Mouse (Mus musculus) spleen, adult 18-20 months (tissue): ENCODE data around the gene Rps23.
"Not testable (repeated sequence)": the region's sequence is repeated elsewhere in the genome, so short reads cannot be mapped to it uniquely, and the experiment has no call there.

ENCODE experiments used
- DNase-seq, 2 experiments: peaks; one replicate each; pipeline ENCODE4 v3.0.0; 2022; ENCODE audit warnings: mixed read lengths in 2 of 2

Rps23 gene

DNA sequence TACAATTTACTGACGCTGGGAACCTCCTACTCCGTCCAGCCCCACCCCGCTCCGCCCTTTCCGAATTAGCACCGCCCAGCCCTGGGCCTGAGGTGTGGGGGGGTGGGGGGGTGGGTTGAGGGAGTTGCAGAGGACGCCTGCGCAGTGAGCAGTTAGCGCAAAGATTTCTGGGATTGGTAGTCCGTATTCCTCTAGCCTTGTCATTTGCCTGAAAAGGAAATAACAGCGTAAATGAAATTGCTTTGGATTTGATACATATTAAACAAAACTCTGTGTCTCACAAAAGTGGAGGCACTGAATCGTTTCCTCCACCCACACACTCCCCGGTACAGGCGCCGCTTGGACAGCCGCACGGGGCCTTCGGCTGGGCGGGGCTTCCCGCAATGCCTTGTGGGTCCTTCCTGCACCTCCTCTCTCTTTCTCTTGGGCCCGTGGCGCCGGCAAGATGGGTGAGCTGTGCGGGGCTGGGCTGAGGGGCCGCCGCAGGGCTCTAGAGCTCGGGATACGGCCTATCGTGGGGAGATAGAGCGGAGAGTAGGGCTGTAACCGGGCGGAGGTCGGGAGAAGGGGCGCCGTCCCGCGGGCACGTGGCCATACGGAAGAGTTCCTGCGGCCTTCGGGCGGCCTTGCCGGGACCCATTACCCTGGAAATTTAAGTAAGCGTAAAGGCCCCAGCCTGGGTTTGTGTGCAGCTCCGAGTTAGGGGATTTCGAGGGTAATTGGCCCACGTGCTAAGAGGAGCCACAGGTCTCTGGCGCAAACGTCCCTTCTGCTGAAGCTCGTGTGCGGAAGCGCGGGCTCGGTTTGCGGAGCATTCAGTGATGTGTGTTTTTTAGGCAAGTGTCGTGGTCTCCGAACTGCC lies at the start of gene Rps23:
Rps23 (plus strand) TSS at position 208 of the 862 bp plus-strand sequence.
- peak; percentile 80 to 91 for DNase-seq

DNA sequence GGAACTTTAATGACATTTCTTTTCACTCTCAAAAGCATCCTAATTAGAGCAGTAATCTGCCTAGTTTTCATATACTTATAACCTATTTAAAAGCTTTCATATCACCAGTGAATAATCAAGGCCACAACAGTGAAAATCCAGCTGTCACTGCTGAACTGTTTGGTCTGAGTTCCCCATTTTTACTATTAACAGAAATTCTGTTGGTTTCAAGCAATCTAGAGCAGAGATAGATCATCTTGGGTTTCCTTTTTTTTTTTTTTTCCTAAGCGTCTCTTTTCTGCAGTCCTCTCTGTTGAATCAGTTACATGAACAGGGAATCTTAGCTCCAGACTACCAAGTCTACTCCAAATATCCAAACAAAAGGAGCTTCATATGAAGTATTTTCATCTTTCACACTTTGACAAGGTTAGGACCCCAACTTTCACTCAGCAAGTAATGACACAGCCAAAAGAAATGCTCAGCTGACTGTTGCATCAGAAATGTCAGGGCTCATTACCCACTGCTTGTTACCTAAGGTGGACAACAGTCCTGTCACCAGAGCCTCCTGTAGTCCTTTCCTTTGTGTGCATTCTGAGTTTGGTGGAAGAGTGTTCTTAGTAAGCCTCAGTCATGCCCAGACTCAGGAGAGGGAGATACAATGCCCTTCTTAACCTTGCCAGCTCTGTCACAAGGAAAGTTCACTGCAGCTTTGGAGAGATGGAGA lies 40.9 kb upstream of the Rps23 start:
- DNase-seq, result no peak

DNA sequence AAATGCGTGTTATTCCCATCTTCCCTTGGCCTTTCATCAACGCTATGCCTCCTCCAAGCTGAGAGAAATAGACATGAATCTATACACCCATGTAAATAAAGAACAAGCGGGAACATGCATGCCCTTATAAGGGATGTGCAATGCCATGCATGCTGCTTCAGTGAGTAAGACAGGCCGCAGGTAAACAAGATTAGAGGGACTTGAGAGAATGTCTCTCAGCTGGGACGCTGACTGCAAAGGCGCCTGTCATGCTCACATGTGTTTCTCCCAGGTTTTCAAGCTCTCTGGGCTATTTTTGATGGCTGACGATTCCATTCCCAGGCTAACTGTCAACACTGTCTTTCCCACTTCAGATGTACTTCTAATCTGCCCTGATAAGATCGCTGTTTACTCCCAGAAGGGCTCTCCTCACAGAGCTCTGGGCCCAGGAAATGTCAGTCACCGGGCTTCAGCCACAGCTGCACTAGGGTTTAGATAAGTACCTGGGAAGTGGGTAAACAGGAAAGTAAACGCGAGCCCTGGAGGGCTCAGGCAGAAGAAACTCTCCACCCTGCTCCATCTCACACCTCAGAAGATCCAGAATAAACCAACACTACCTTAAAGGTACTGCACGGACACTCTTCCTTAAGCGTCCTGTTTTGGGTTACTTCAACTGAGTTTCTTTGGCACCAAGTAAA lies 36.8 kb upstream of the Rps23 start:
- no peak for DNase-seq

DNA sequence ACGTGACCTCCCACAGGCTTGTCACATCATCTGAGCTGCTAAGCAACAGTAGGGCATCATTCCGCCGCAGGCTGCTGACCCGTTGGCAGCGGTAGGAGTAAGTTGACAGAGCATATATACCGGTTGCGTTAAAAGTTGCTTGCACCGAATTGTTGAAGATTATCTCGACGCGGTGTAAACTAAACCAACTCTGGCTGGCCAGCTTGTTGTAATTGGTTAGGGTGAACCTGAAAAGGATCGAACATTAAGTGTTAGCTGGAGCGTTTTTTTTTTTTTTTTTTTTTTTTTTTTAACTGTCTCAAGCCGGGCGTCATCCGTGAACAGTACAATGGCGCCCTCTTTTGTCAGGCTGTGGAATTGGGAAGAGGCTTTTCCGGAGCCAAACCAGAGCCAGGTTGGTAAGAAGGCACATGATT lies 36.2 kb upstream of the Rps23 start:
- DNase-seq, result peak in 1 of 2 experiments; percentile 42

DNA sequence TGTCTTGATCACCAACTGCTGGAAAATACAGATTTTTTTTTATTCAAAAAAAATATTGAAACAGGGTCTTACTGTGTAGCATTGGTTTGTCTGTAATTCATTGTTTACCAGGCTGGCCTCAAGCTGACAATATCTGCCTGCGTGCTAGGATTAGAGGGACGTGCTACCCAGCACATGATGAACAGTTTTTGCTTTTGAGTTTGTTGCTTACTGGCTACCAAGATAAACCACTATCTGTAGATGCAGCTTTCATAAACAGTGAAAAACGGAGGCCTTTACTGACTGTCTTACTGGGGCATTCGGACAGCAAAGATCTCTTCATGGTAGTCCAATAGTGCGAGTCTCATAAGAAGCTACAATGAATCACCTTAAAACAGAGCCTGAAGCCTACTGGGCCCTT lies 32.6 kb upstream of the Rps23 start:
- no peak for DNase-seq

DNA sequence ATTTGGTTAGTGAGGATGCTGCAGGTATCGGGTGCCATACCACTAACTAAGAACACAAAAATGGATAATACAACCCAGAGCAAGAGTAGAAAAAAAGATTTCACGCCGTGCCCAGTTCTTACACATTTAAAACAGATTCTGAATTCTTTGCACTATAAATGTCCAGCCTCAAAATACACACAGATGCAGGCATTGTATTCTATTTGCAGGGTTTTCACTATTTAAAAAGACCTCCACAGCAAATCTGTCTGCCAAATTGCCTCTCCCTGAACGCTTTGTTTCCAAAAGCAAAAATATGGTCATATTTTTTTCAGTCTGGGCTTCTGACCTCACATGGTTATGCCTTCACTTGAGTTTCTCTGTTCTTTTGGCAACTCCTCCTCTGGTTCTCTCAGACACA lies 27.9 kb upstream of the Rps23 start:
- DNase-seq, result no peak

DNA sequence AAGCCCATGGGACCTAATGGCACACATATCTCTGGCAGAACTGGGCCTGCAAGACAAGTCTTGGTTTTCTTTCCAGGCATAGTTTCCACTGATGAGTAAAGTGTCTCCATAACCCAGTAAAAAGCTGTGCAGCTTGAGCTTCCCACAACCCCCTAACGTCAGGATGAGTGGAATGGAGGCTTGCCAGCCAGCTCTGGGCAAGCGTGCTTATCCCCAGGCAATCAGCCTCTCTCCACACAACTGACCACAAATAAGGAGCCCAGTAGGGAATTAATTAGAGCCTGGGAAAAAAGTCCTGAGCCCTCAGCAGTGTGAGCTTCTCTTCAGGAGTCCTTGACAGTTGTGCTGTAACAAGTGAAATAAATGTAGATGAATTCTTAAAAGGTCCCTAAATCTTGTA lies 26.7 kb upstream of the Rps23 start:
- no peak for DNase-seq

DNA sequence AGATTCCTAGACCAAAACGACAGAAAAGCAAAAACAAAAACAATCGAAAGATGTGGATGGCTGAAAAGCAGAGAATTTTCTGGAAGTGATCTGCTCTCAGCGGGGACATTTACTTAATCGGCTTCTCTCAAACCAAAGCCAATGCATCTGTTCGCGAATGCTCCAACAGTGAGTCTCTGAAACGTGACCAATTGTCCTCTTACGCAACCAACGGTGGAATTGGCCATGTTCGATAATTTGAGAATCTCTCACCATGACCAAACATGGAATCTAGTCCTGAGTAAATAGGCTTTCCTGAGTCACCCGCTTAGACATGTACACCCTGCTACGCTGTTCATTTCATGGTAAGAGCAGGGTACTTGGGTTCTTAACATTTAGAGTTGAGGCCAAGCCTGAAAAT lies 25.9 kb upstream of the Rps23 start:
- no peak for DNase-seq

DNA sequence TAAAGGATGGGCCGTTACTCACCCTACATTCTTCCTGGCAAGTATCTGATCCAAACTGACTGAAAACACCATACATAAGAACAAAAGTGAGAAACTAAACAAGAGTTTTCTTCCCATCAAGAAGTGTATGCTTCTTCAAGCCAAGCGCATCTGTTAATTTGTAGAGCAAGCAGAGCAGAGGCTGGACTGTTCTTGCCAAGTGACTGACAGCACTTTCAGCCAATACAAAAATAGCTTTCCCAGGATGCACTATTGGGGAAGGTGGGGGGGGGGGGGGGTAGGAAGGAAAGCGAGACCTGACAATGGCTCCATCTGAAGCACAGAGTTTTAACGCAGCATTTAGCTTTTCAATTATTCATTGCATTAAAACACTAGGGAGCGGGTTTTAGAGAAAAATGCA lies 17.6 kb upstream of the Rps23 start, which contains the start of gene Atp6ap1l:
Atp6ap1l (minus strand) TSS at position 180 of the 400 bp plus-strand sequence.
- no peak for DNase-seq

DNA sequence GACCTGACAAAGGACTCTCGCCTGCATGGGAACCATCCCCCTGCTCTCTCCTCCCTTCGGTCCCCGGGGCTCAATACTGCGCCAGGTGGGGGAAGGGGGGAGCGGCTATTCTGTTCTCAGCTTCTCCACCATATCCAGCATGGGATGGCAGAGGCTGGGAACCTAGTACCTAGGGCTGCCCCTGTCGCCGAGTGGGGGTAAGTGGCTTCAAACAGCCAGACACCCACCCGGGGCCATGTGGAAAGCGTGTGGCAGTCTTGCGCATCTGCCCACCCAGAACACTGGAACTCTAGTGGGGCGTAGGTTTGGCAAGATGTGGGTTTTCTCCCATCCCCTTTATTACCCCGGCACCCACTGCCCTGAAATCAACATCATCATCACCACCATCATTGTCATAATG lies 15.4 kb upstream of the Rps23 start:
- DNase-seq, result no peak

DNA sequence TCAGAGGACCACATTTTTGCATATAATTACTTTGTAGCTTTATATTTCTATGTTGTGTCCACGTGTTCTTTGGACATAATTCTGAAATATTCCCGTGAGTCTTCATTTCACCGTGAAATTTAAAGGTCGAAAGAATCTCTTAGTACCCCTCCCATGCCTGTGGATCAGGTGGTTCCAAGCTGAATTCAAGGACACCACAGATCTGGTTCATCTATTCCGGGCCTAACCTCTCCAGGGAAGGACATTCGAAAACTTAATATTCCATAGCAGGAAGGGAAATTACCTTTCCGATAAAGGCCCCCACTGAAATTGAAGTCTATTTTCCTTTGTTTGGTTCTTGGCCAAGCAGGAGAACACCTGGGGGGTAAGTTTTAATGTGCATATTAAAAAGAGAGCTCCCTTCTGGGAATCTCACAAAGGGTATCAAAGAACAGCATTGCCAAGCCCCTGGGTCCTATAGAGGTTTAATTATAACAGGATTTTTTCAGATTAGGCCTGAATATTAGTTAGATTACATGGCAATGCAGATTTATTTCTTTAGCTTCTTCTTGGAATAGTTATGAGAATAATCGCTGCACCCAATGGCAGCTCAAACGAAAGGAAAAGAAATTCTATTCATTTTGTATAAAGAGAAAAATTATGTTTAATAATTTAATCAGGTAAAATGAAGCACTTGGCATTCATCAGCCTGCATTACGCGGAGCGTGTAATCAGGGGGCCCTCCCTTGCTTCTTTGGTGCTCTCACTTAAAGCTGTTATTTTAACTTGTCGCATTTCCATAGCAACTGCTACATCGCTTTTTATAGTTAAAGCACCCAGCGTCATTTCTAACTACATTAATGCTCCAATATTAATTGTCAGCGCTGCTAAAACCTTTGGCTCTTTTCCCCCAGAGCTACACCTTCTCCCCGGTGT lies 9.7 kb upstream of the Rps23 start:
- DNase-seq, result no peak

DNA sequence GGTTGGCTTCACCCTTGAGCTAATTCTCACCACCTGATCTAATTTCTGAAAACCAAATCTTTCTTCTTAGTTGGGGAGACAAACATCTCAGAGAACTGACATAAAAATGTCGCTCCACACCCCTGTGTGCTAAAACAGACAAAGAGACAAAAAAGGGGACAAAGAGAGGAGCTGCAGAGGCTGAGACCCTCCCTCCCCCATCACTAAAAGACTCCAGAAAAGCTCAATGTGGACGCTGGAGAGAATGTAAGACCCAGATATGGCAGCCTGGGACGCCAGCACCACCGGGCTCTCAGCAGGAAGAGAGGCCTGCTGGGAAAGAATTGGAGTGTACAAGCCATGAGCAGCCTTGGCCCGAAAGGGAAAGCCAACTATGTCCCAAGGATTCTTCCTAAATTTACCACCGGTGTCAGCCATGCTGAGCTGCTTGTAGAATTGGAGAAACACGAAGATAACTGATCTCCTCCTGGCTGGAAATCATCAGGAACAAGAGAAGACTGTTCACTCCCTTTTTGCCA lies 9.0 kb upstream of the Rps23 start:
- no peak for DNase-seq

DNA sequence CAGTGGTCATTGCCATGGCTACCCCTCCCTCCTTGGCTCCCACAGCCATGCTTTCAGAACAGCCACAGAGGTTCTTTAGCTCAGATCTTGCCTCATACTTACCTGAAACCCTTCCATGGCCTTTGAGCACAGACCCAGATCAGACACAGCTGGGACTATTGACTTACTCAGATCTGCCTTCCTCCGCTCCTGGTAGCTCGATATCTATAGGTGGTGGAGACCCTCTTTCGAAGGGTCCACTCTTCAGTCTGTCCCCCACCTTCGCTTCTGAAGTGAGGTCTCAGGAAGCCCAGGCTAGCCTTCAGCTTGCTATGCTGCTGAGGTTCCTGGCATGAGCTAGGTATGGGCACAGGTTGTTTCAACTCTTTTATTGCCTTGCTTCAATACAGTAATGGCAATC lies 8.0 kb upstream of the Rps23 start:
- no peak for DNase-seq

DNA sequence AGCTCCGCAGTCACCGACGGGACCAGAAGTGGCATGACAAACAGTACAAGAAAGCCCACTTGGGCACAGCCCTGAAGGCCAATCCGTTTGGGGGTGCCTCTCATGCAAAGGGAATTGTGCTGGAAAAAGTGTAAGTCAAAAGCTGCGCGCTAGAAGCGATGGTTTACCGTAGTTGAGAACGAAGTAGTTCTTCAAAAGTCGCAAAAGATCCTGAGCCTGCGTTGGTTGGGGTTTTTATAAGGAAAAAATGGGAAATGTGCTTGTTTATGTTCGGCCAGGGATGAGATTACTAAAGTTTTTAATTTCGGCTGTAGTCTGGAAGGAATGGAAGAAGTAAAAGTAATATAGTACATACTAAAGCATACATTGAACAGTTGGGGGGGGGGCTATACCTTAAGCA lies 859 bp downstream of the Rps23 start:
- DNase-seq, result not testable (repeated sequence)

DNA sequence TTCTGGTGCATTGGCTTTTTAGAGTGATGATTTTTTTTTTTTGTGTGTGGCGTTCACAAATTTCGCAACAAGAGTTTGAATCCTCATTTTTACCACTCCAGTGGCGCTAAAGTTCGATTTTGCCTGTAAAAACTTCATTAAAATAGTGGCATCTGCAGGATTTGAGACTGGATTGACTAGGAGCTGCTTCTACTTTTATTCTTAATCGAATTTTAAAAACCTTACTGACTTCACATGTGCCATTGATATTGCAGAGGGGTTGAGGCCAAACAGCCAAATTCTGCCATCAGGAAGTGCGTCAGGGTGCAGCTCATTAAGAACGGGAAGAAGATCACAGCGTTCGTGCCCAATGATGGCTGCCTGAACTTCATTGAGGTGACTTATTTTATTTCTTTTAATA lies 1.3 kb downstream of the Rps23 start:
- no peak for DNase-seq

DNA sequence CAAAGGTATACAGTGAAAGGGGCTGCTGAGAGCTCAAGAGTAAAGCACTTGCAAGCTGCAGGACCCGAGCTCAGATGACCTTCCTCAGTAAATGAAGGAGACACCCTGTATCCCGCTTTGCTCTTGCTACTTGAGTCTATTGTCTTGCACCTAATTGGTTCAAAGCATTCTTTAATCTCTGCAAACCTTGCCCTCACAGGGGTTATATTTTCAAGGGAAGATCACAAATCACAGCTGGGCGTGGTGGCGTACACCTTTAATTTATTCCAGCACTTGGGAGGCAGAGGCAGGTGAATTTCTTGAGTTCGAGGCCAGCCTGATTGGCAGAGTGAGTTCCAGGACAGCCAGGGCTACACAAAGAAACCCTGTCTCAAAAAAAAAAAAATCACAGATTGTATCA lies 2.4 kb downstream of the Rps23 start:
- DNase-seq, result no peak

DNA sequence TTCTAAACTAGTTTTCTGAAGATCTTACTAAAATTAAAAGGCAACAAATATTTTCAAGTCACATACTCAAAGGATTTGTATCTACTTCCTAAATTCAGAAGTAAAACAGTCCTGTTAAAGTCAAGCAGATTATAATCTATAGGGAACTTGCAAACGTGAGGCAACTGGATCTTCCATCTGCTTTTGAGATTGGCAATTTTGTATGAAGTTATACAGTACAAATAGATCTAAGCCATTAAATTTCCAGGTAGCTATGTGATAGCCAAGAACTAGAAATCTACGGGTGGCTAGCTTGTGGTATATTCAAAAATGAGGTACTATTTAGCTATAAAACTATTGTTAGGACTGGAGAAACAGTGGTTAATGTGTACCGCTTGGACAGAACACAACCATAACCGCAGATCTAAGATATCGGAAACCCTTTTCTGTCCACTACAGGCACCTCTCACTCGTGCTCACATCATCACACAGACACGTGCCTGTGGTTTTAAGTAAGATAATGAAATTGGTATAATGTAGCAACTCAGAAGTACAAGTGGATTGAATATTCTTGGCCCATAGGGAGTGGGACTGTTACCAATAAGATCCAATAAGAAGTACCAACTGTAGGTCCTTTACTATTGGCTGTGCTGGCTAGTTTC lies 3.5 kb downstream of the Rps23 start:
- DNase-seq, result no peak

DNA sequence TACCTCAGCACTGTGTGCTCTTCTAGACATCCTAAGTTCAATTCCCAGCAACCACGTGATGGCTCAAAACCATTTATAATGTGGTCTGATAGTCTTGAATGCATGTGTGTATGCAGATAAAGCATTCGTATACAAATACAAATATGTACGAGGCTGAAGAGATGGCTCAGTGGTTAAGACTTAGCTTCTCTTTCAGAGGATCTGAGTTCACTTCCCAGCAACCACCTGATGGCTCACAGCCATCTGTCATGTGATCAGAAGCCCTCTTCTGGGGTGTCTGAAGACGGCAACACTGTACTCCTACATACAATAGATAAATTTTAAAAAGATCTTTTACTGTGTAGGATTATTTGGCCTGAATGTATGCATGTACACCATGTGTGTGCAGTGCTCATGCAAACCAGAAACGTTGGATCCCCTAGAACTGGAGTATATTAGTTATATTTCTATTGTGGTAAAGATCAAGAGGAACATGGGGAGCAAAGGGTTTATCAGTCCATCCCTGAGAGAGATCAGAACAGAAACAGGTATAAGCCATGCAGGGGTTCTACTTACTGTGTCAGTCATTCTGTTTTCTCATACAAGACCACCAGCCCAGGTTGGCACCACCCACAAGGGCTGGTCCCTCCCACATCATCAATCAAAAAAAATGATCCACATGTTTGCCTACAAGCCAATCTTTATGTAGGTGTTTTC lies 4.3 kb downstream of the Rps23 start:
- DNase-seq, result no peak

DNA sequence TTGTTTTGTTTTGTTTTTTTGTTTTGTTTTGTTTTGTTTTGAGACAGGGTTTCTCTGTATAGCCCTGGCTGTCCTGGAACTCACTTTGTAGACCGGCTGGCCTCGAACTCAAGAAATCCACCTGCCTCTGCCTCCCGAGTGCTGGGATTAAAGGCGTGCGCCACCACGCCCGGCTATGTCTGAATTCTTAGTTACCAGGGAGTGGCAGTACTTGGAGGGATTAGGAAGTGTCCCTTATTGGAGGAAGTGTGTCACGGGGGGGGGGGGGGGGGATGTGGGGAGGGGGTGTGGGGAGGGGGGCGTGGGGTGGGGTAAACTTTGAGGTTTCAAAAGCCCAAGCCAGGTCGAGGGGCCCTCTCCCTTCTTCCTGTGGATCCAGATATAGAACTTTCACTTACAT lies 5.5 kb downstream of the Rps23 start:
- DNase-seq, result not testable (repeated sequence)

DNA sequence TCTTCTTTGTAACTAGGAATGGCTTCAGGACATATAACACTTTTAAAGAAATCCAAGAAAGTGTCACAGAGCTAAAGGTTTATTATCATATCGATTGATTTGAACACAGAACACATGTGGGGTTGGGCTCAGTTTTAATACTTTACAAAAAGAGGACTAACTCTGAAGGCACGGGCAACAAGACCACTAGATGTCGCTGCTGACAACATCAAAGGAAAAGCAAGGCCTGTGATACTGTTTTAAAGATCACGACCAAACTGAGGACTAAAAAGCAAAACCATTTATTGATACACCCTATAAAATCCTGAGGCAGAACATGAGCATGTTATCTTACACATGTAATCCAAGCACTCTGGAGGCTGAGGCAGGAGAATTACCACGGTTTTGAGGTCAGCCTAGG lies 7.1 kb downstream of the Rps23 start:
- peak; percentile 13 to 69 for DNase-seq

DNA sequence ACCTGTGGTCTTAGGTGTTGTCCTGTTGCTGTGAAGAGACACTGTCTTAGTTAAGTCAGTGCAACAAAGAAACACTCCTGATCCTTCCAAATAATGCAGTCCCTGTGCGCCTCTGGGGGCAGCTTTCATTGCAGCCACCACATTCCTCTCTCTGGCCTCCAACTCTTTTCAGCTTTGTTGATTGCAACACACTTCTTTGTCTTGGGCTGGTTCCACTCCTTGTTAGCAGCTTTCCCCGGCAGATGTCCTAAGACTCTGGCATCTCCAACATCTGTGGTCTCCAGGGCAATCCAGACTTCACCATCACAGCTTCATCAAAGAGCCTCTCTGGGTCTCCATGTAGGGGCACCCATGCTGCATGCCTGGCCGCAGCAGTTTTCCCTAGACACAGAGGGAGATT lies 10.5 kb downstream of the Rps23 start:
- no peak for DNase-seq
